Mouse (Mus musculus) E14TG2a.4 (cell line): Measurements from ENCODE around the gene Themis2.

ENCODE experiments used
- CTCF ChIP-seq: conservative IDR thresholded peaks from 2 replicates; pipeline ENCODE4 v1.5.1; 2014; ENCODE audit warnings: low read length
- NANOG ChIP-seq: IDR thresholded peaks from 2 replicates; pipeline ENCODE4 v1.6.1; 2014; ENCODE audit warnings: borderline replicate concordance, low read length, mixed read lengths

- TF ChIP-seq CTCF: peak; percentile 100
- TF ChIP-seq NANOG: no peak
Measured at GRCm38 (mm10) chr4:132823614-132824366, 27.6 kb upstream of the Themis2 start.
